Mouse (Mus musculus): ENCODE data around the gene Senp6.
"Not testable (repeated sequence)": the region's sequence is repeated elsewhere in the genome, so short reads cannot be mapped to it uniquely, and the experiment has no call there.

The Senp6 gene

DNA sequence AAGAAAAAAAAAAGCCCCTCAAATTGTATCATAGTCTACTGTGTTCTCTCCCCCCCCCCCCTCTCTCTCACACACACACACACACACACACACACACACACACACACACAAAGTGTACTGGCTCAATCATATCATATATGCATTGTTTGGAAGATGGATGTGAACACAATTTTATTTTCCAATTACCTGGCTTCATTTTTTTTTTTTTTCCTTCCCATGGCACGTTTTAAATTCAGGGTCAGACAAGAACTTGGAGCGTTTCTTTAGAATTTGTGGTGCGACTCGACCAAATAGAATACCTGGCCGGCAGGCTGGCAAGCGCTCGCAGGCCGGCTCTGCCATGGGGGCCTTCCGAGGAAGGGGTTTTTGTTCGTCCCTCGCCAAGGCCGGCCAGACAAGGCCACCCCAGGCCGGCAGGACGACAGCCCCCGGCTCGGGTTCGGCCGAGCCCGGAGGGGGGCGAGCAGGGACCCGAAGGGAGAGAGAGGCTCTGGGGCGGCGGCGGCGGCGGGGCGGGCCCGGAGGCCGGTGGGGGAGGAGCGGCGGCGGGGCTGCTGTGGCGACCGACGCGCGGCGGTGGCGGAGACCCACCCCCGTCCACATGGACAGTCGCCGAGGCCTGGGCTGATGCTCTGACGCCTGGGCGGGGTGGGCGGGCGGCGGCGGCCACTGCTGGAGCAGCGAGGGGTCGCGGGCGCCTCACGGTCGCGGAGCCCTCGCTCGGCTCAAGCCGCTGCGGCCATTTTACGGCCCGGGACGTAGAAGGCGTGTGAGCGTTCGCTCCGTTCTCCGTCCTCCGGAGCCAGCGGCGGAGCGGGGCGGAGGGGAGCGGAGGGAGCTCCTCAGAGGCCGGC lies at the start of gene Senp6:
TSS of gene Senp6 (plus strand) at position 537 of the 854 bp plus-strand sequence.
- peak; percentile 81 for DNase-seq

DNA sequence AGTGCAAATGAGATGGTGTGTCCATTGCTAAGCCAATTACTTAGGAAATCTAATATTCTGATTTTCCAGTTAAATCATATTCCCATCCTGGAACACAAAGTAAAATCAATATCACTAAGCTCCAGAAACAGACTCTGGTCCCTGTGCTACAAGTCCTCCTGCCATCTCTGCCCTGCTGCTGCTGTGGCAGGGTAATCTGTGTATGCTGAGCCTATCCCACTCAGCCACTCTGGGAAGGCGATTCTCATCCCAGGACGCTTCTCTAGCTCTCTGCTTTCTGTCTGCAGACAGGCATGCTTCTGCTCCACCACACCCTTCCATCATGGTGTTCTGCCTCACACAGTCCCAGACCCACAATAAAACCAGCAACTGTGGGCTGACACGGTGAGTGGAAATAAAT lies 46.3 kb upstream of the Senp6 start:
- no peak for DNase-seq

GRCm38 (mm10) chr9:80021648-80022047 lies 45.1 kb upstream of the Senp6 start:
- no peak for DNase-seq

- DNase-seq, result no peak
Measured at GRCm38 (mm10) chr9:80022821-80023220, 43.9 kb upstream of the Senp6 start.

GRCm38 (mm10) chr9:80025347-80025746 lies 41.4 kb upstream of the Senp6 start:
- DNase-seq, result not testable (repeated sequence)

DNA sequence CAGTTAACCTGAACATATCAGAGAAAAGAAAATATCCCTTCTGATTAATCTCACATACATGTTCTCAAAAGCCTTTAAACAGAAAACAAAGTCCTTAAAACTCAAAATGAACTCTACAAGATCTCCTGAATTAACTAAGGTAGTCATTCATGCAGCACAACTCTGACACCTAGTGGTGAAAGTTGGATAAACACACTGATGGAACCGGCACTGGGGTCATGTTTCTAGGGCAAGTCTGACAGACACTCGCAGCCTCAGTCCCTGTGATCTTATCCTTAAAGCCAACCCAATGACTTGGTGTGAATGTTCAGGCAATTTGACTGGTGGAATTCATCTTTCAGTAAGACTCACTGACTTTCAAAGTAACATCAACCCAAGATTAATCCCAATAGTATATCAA lies 40.7 kb upstream of the Senp6 start:
- peak; percentile 73 for DNase-seq

DNA sequence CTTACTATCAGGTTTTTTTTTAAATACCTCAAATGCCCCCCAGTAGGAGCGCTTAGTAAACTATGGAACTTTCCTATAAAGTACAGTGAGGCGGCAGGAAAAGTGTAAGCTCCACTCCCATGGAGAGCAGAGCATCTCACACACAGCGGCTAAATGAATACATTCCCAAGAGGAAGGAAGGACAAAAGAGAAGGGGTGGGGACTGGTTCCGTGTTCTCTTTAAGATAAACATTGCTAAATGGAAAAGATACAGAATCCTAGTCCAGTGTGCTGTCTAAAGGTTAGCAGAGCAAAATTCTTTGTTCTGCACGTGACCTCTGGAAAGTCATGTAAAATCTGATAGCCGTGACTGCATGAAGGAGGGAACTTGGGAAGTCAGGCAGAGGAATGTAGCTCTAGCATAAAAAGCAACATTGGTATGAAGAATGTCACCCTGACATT lies 40.1 kb upstream of the Senp6 start:
- no peak for DNase-seq

- no peak for DNase-seq
Measured at GRCm38 (mm10) chr9:80037262-80037996, 29.3 kb upstream of the Senp6 start.

- no peak for DNase-seq
Measured at GRCm38 (mm10) chr9:80037997-80038383, 28.7 kb upstream of the Senp6 start.

- no peak for DNase-seq
Measured at GRCm38 (mm10) chr9:80039296-80039815, 27.3 kb upstream of the Senp6 start.

GRCm38 (mm10) chr9:80044301-80044700 lies 22.4 kb upstream of the Senp6 start:
- DNase-seq, result not testable (repeated sequence)

DNA sequence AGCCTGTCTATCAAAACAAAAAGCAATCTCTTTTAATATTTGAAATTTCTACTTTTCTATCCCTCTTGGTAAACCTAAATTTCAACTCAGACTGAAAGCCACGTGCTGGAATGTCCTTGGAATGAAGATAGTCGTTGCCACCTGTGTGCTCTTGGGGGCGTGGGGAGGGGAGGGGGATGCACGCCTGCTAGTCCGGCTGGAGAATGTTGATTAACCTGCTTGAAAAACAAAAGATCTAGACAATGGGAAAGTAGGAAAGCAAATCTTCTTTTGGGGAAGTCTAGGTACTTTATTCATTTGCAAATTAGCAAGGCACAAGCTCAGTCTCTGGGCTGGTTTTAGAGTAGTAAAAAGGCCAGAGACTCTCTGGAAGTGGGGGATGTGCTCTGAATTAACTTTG lies 17.4 kb upstream of the Senp6 start:
- DNase-seq, result not testable (repeated sequence)

DNA sequence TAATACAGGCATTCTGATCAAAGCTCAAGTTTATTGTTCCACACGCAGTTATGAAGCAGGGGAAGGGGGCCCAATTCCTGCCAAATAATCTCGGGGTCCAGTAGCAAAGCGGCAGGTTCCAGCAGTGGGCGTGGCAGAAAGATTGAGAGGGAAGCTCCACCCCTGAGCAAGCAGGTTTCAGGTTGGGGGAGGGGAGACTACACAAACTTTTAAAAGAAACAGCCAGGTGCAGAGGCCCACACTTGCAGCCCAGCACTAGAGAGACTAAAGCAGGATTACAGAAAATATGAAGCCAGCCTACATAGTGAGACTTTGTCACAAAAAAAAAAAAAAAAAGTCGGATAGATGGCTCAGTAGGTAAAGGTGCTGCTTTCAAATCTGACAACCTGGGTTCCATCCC lies 13.8 kb upstream of the Senp6 start:
- no peak for DNase-seq

- no peak for DNase-seq
Measured at GRCm38 (mm10) chr9:80057690-80058089, 9.0 kb upstream of the Senp6 start.

GRCm38 (mm10) chr9:80065495-80065894 lies 1.2 kb upstream of the Senp6 start:
- DNase-seq, result not testable (repeated sequence)

DNA sequence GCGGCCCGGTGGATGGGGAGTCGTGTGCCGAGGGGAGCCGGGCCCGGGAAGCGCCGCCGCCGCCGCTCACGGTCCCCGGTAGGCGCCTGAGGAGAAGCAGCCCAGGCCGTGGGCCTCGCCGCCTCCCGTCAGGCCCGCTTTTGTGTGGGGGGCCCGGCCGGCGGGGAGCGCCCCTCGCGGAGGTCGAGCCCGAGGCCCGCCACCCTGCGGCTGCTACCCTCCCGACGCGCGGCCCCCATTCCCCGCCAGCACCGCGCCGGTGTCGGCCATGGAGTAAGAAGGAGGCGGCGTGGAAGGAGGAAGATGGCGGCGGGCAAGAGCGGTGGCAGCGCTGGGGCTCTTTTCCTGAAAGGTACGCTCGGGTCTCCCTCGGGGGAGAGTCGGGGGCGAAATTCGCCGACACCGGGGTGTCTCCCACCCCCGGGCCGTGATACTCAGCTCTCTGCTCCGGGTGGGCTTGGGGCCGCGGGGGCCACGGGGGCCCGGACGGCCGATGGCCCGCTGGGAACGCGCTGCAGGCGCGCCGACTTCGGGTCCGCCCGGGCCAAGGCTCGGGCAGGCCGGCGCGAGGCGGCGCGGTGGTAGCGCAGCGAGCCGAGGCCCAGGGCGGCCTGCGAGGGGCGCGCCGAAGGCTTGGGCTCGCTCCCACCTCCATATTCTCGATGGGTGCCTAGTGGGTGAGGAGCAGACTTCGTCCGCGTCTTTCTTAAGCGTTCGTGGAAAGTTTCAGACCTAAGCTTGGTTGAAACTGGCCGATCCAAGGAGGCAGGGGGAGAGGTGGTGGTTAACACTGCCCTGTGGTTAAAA lies 721 bp downstream of the Senp6 start:
- DNase-seq, result peak; percentile 78

DNA sequence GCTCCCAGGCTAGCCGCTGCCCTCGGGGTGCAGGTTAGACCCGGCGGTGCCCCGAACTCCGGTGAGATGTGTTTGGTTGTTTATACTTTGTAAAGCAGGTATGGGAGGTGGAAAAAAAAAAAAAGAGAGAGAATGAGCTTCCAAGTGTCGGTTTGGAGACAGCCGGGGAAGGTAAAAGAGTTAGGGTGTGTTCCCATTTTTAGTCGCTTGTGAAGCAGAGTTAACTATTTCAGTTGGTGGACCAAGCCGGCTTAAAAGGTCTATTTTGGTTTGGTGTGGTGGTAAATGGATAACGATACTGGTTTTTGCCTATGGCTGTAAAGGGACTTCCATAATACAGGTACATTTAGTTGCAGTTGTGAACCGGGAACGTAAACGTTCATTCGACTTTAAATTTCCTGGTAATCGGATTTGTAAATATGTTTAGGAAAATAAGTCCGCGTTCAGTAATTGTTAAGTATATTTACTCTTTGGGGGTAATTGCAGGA lies 1.4 kb downstream of the Senp6 start:
- no peak for DNase-seq

DNA sequence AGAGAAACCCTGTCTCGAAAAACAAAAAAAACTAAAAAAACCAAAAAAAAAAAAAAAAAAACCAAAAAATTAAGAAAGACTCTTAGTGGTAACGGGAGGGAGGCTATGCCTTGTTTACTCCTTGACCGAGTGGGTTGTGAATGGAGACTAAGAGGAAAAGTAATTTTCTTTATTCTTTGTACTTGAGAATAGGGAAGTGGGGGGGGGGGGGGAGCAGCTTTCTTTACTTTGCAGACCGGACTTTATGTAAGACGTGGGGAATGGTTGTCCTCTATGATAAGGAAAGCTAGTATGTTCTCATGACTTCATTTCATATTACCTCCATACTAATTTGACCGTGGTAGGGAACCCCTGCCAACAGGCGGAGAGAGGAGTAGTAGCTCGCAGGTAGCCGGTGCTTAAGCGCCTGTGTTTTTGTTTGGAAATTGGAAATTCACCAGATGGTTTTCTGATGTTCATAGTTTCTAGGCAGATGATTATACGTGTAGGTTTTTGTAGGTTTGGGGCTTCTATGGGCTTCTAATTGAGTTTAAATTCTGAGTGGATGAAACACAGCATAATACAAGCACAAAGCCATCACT lies 2.1 kb downstream of the Senp6 start:
- DNase-seq, result no peak

GRCm38 (mm10) chr9:80070026-80070425 lies 3.3 kb downstream of the Senp6 start:
- DNase-seq, result no peak

- no peak for DNase-seq
Measured at GRCm38 (mm10) chr9:80071616-80072015, 4.9 kb downstream of the Senp6 start.

GRCm38 (mm10) chr9:80074067-80074466 lies 7.4 kb downstream of the Senp6 start:
- no peak for DNase-seq

- DNase-seq, result no peak
Measured at GRCm38 (mm10) chr9:80074949-80075348, 8.2 kb downstream of the Senp6 start.

Measured in thymus, postnatal 14 days (tissue).